Mouse (Mus musculus) heart, postnatal 0 days (tissue): ENCODE data around the gene Mamld1.

Experiments
- CTCF ChIP-seq: IDR thresholded peaks from 2 replicates; pipeline ENCODE4 v1.5.1; 2016; ENCODE audit warnings: antibody characterized with exemption, control low read depth, low read depth
- EP300 ChIP-seq: IDR thresholded peaks from 2 replicates; pipeline ENCODE4 v1.6.1; 2016; ENCODE audit warnings: antibody characterized with exemption, low read depth

DNA sequence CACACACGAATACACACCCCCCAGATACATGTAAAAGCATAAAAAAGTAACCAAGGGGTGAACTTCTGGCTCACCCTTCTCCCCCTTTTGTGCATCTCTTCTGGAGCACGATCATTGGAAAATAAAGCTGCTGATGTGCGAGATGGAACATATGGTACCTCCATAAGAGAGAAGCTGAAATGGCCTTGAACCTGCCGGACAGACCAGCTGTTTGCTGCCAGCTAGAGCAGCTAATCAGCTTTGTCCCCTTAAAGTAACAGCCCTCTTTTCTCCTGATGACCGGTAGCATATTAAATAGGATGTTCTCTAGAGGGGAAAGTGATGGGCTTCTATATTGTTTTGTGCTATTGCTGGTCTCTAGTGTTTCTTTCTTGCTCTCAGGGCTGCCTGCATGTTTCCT, 3.2 kb downstream of the Mamld1 start:
- TF ChIP-seq CTCF (no peak), EP300 (no peak)
